Mouse (Mus musculus): Measurements from ENCODE around the gene Gramd1c.

The Gramd1c gene

GRCm38 (mm10) chr16:43963291-43963690 is 99.9 kb downstream of the Gramd1c start:
- no peak for DNase-seq (ENCODE audit: extremely low spot score)

- DNase-seq (ENCODE audit: extremely low spot score) = no peak
These were observed 105.1 kb downstream of the Gramd1c start for GRCm38 (mm10) chr16:43958038-43958437.

- DNase-seq (ENCODE audit: extremely low spot score) = no peak
These were observed 108.2 kb downstream of the Gramd1c start for GRCm38 (mm10) chr16:43954913-43955312.

DNA sequence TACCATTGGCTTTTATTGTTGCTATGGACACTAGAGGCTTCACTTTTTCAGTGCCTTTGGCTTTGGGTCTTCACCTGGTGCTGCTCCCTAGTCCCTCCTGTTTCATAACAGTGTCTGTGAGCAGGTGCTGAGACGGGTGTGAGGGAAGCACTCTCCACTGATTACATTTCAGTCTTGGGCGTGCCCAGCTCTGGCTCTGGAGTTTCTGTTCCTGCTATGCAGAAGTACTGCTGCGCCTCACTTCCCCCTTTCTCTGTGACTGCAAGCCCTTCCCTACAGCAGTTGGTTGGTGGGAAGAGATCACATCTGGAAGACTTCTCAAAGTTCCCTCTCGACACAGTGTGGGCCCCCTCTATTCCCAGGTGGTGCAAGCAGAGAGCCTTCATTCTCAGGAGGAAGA is 111.6 kb downstream of the Gramd1c start:
- no peak for DNase-seq (ENCODE audit: extremely low spot score)

DNA sequence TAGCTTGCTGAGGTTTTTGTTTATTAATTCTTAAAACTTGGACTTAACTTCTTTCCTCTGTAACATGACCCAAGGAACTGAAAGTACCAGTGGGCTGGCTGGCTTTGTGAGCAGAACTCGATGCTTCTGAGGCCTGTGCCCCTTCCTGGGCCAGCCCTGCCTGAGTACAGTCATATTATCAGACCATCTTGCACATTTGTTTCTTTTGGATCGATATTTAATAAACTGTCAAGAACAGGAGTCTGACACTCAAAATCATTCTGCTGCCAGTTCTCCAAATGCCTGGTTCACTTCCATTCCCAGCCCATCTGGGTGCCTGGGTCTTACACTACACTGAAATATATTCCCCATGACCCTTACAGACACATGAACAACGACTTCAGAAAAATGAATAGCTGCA is 117.3 kb downstream of the Gramd1c start:
- DNase-seq (ENCODE audit: extremely low spot score) = no peak

DNA sequence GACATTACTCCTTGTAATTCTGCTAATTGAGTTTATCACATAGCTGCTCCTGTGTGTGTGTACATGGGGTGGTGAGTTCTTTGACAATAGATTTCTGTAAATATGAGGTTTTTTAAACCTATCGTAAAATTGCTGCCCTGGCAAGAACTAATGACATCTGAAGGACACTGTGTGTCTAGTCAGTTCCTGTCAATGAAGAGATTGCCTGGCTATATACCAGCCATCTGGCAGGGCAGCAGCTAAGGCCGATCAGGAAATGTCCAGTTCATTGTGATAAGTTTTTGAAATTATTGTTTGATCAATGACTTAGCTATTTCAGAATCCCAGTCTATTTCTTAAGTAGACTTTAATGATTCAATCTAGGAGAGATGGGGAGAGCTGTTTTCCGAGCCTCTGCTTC is 117.8 kb downstream of the Gramd1c start:
- DNase-seq (ENCODE audit: extremely low spot score) = no peak

DNA sequence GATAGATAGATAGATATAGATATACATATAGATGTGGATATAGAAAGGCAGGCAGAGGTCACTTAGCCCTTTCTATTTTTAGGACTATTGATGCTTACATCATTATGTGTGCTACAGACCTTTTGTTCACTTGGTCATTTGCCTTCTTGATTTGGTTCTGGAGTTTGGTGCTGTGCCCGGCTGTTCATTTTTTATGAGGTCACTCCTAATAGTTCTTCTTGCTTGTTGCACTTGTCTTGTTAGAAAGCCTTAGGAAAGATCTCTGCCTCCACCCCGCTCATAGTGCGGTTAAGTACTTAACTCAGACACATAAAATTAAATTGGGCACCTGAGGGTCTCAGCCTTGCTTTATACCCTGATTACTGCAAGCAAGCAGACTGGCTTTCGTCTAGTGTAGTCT is 122.3 kb downstream of the Gramd1c start:
- no peak for DNase-seq (ENCODE audit: extremely low spot score)

GRCm38 (mm10) chr16:43935892-43936291 is 127.3 kb downstream of the Gramd1c start:
- DNase-seq (ENCODE audit: extremely low spot score) = no peak

GRCm38 (mm10) chr16:43935367-43935766 is 127.8 kb downstream of the Gramd1c start:
- DNase-seq (ENCODE audit: extremely low spot score) = no peak

DNA sequence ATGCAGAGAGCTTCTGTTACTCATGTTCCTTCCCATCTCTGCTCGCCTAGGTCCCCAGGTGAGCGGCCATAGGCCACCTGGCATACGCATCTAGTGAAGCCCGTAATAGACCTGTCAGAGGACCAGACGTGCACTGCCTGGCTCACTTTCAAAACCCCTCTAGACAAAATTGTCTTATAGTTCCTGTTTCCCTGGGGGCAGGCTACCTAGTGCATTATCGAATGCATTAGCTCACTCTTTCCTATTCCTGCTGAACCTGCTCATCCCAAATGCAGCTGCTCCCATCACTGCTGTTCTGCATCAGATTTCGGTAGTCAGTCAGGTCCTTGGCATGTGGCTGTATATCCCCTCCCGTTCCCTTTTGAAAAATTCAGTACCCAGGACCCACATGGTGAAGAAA is 128.3 kb downstream of the Gramd1c start:
- no peak for DNase-seq (ENCODE audit: extremely low spot score)

GRCm38 (mm10) chr16:43933041-43933440 is 130.1 kb downstream of the Gramd1c start:
- no peak for DNase-seq (ENCODE audit: extremely low spot score)

DNA sequence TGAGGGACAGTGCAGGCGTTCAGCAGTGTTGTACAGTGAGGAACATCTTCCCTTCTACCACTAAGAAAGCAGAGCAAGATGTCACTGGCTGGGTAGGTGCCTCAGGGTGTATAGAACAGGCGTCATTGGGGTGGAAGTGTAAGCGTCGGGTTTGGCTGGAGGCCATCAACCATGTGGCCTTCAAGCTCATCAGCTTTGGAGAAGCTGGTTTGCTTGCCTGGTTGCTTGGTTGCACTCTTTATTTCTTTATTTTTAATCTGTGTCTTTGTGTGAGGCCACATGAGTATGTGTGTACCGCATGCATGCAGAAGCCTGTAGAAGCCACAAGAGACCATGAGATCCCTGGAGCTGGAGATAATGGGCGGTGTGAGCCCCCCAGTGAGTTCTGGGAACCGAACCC is 130.8 kb downstream of the Gramd1c start:
- no peak for DNase-seq (ENCODE audit: extremely low spot score)

GRCm38 (mm10) chr16:43931502-43931901 is 131.6 kb downstream of the Gramd1c start:
- DNase-seq (ENCODE audit: extremely low spot score) = no peak

DNA sequence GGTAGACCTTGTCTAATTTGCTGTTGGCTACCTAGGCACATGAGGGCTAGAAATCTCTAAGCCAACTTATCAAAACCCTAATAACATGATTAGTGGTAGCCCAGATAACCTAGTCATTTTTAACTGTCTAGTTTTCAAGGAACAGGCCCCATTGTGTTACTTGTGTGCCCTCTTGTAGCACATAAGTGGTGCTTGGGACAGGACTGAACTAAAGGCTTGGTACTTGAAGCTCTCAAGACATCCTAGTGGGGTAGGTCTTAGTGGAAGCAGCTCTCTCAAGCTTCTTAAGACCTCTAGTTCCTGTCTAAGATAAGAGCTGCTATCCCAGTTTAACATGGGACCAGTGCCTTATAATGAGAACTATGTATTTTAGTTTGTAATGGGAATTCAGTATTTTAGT is 132.6 kb downstream of the Gramd1c start:
- DNase-seq (ENCODE audit: extremely low spot score) = no peak

Measured in embryo, embryonic 9.5 days (tissue).